Mouse (Mus musculus): ENCODE data around the gene Tpmt.

GRCm38 (mm10) chr13:46997355-46997754, 47.2 kb downstream of the Tpmt start:
- TF ChIP-seq POLR2AphosphoS2 (IDR thresholded peaks at IDR 0.05; ENCODE audit: insufficient read length, low read depth) (no peak), POLR2A (IDR thresholded peaks at IDR 0.05; ENCODE audit: insufficient read length, low read depth) (no peak), USF1 (IDR thresholded peaks at IDR 0.05; ENCODE audit: low read depth) (no peak)

Data from myocyte (in vitro differentiated cells).